Mouse (Mus musculus) intestine, embryonic 14.5 days (tissue): ENCODE measurements around the gene Cers2. TPM values are rescaled to one million over a fixed set of nuclear protein-coding genes. Genes with fewer than 3 reads are reported as not detected.

Source experiments
- ATAC-seq: fragments of 200-750 bp; cut with Nextera tagmentation; replicated peaks from 2 replicates; pipeline ENCODE4 v1.8.0; 2017; ENCODE audit warnings: low read depth, moderate number of reproducible peaks, moderate TSS enrichment, moderate library complexity; ENCODE audit not compliant: low FRiP score, low TSS enrichment
- DNase-seq: peaks from one replicate; pipeline ENCODE4 v3.0.0-alpha.2; 2018; ENCODE audit warnings: low spot score
- H3K27ac ChIP-seq: fragments of 300-500 bp; sonication (generic); 2 replicates; pipeline ENCODE4 v1.5.1; 2014; ENCODE audit warnings: low read depth, mild to moderate bottlenecking, control low read depth
- H3K27me3 ChIP-seq: fragments of 300-500 bp; sonication (generic); replicated peaks from 2 replicates; pipeline ENCODE4 v1.6.1; 2014; ENCODE audit warnings: low read length, control low read depth; ENCODE audit not compliant: control insufficient read depth, insufficient read depth
- H3K36me3 ChIP-seq: fragments of 300-500 bp; sonication (generic); 2 replicates; pipeline ENCODE4 v1.6.1; 2014; ENCODE audit warnings: low read length, control low read depth; ENCODE audit not compliant: control insufficient read depth, insufficient read depth
- H3K4me1 ChIP-seq: fragments of 300-500 bp; sonication (generic); replicated peaks from 2 replicates; pipeline ENCODE4 v1.6.1; 2014; ENCODE audit warnings: low read length, control low read depth, mixed read lengths; ENCODE audit not compliant: control insufficient read depth, insufficient read depth
- H3K4me2 ChIP-seq: fragments of 300-500 bp; sonication (generic); 2 replicates; pipeline ENCODE4 v1.6.1; 2014; ENCODE audit warnings: low read length
- H3K4me3 ChIP-seq: fragments of 300-500 bp; sonication (generic); 2 replicates; pipeline ENCODE4 v1.5.1; 2014; ENCODE audit warnings: low read depth, low read length, control low read depth, mixed read lengths
- H3K9ac ChIP-seq: fragments of 300-500 bp; sonication (generic); 2 replicates; pipeline ENCODE4 v1.6.1; 2014; ENCODE audit warnings: mild to moderate bottlenecking, low read length
- H3K9me3 ChIP-seq: fragments of 300-500 bp; sonication (generic); 2 replicates; pipeline ENCODE4 v1.6.1; 2016; ENCODE audit warnings: low read length, control low read depth; ENCODE audit not compliant: control insufficient read depth
- WGBS: fragments of 180-500 bp; shearing (Covaris S2); extraction: QIAGEN DNeasy Blood & Tissue Kit; methylation state at CpG from one replicate; pipeline ENCODE4 v1.1.7; 2014; 5-methylcytosine and 5-hydroxymethylcytosine counted together
- polyA plus RNA-seq: library from polyadenylated mRNA; unstranded; fragments of >200 nt; fragmentation: Nextera tagmentation; extraction: Ambion mirVana; gene quantifications from 2 replicates; pipeline ENCODE4 v1.2.1, GENCODE M21; 2014

The Cers2 gene
- 130 and 143 TPM in 2 replicates for polyA plus RNA-seq

DNA sequence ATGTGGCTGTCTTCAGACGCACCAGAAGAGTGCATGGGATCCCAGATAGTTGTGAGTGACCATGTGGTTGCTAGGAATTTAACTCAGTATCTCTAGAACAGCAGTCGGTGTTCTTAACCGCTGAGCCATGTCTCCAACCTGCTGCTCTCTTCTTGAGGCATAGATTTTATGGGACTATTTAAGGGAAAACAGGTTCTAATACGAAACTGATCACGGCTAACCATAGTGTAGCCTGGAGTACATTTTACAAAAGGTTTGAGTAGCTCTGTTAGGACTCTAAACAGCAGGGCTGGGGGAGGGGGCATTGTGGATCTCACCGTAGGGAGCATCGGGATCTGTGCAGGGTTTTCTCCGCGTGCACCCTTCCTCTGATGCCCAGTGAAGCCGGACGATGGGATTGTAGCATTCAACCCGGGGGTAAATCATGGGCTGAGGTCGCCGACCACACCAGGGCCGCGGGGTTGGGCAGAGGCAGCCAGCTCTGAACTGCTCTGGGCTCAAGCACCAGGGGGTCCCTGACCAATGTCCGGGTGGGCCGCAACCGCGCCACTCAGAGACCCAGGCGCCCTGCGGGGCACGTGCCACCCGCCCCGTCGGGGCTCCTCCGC lies at the start of gene Cers2:
TSS of gene Cers2 (plus strand) at position 306 of the 608 bp plus-strand sequence.
- 6% methylated on average over 27 of the region's 27 CpGs for WGBS
- ATAC-seq (no peak; the same call in 1 of the 2 replicates), DNase-seq (no peak)
- H3K4me3 ChIP-seq, result peak within 1 kb of the TSS; percentile 87
- peak within 1 kb of the TSS; percentile 67 for H3K4me2 ChIP-seq
- H3K36me3 ChIP-seq, result 0 out of 2 replicates have a peak, but pooled peaks cover under 1% of the 10 kb centered on the region
- H3K4me1 ChIP-seq, result peaks cover 17% of the 10 kb centered on the region
- H3K27ac ChIP-seq, result peak within 1 kb of the TSS; percentile 97
- no peaks in the 10 kb centered on the region for H3K9me3 ChIP-seq
- H3K27me3 ChIP-seq, result no peaks in the 10 kb centered on the region
- H3K9ac ChIP-seq, result peak within 1 kb of the TSS; percentile 99

DNA sequence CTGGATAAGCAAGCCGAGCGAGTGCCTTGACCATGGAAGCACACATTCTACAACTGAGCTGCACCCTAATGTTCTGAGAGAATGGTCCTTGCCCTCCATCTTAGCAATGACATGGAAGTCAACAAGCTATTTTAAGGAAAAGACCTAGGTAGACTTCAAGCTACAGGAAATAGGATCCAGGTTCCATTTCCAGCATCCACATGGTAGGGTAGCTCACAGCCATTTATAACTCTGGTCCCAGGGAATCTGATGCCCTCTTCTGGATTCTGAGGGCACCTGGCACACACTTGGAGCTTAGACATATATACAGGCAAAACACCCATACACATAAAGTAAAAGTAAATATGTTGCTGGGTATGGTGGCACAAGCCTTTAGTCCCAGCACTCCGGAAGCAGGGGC lies 48.5 kb upstream of the Cers2 start:
- no peak overlapping the region for H3K4me2 ChIP-seq
- no peaks in the 10 kb centered on the region for H3K9me3 ChIP-seq
- H3K4me1 ChIP-seq, result no peaks in the 10 kb centered on the region
- no peaks in the 10 kb centered on the region for H3K27me3 ChIP-seq
- no peak for DNase-seq
- ATAC-seq, result no peak
- no peak overlapping the region for H3K4me3 ChIP-seq
- no peak overlapping the region for H3K9ac ChIP-seq
- H3K36me3 ChIP-seq, result peaks cover 63% of the 10 kb centered on the region
- 93% methylated on average over 3 of the region's 3 CpGs for WGBS
- H3K27ac ChIP-seq, result no peak overlapping the region

DNA sequence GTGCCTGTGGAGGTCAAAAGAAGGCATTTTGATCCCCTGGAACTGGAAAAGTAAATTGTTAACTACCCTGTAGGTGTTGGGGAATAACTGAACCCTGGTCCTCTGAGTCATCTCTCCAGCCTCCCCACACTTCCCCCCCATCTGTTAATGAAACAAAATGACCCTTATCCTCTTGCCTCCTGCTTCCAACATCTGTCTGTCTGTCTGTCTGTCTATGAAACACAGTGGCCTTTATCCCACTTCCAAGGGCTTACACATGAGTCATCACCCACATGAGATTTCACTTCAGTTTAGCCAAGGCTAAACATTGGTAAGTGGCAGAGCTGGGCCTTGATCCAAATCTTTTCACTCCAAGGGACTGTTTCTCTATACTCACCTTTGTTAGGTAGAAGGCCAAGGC lies 46.7 kb upstream of the Cers2 start:
- H3K4me2 ChIP-seq, result no peak overlapping the region
- no peak overlapping the region for H3K27ac ChIP-seq
- peaks cover 53% of the 10 kb centered on the region for H3K36me3 ChIP-seq
- no peaks in the 10 kb centered on the region for H3K27me3 ChIP-seq
- H3K9ac ChIP-seq, result no peak overlapping the region
- H3K9me3 ChIP-seq, result no peaks in the 10 kb centered on the region
- DNase-seq, result no peak
- no peak for ATAC-seq
- H3K4me1 ChIP-seq, result no peaks in the 10 kb centered on the region
- no peak overlapping the region for H3K4me3 ChIP-seq

DNA sequence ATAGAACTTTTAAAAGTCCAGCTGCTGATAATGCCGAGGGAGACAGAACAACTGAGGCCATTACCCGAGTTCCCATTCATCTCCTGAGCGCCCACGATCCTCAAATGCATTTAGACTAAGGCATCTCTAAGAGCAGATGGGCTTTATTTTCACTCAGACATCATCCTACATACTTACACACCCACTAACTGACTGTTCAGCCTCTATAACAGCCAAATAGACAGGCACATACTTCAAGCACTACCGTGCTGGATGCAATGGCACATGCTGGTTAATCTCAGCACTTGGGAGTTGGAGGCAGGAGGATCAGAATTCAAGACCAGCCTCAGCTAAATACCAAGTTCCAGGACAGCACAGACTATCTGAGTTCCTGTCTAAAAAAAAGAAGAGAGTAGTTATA lies 44.8 kb upstream of the Cers2 start:
- 96% methylated on average over 5 of the region's 5 CpGs for WGBS
- Histone ChIP-seq H3K4me2 (no peak overlapping the region), H3K36me3 (peaks cover 44% of the 10 kb centered on the region), H3K9me3 (no peaks in the 10 kb centered on the region), H3K27me3 (no peaks in the 10 kb centered on the region), H3K4me1 (no peaks in the 10 kb centered on the region; the same call in 1 of the 2 replicates), H3K4me3 (no peak overlapping the region), H3K9ac (no peak overlapping the region), H3K27ac (no peak overlapping the region)
- ATAC-seq (no peak), DNase-seq (no peak)

DNA sequence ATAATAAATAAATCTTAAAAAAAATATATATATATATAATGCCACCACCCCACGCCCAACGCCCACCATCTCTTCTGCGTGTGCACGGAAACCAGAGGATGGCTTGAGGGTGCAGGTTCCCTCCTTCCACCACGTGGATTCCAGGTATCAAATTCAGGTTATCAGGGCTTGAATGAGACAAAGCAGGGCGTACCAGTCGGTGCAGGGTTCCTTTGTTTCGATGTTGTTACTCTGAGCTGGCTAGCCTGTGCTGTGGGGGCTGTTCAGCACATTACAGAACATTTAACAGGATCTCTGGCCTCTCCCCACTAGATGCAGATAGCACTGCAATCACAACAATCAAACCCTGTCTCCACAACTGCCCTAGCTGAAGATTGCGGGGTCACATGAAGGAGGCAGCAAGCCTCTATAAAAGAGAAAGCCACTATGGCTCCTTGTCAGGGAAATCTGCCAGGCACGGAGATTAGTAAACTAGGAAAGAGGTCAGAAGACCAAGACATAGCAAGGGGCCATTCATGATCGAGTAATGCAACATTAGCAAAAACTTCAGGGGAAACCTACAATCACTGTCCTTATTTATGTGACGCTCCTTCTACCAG lies 43.7 kb upstream of the Cers2 start:
- no peaks in the 10 kb centered on the region; the same call in 1 of the 2 replicates for H3K4me1 ChIP-seq

DNA sequence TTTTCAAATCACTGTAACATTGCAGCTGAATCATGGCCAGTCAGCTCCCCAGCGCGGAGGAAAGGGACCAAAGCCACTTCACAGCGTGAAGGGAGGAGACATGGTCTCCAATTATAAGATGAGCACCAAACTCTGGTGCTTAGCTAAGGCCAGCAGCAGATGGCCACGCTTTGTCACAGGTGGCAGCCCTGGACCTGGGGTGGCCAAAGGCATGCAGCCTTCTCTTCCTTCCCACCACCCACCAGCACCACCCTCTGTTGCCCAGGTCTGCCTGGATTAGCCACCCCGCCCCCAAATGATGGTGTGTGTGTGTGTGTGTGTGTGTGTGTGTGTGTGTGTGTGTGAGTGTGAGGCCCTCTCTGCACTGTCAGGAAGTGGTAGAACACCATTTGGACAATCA lies 41.1 kb upstream of the Cers2 start:
- Histone ChIP-seq H3K9me3 (no peaks in the 10 kb centered on the region), H3K4me1 (no peaks in the 10 kb centered on the region; the same call in 1 of the 2 replicates), H3K9ac (no peak overlapping the region), H3K4me2 (no peak overlapping the region), H3K27me3 (no peaks in the 10 kb centered on the region), H3K27ac (no peak overlapping the region), H3K4me3 (no peak overlapping the region), H3K36me3 (peaks cover 14% of the 10 kb centered on the region)
- DNase-seq (no peak), ATAC-seq (no peak)
- 89% methylated on average over 5 of the region's 5 CpGs for WGBS

More for the DNA sequence above, 43.7 kb upstream of the Cers2 start:
- Histone ChIP-seq H3K27me3 (no peaks in the 10 kb centered on the region), H3K4me3 (no peak overlapping the region), H3K9me3 (no peaks in the 10 kb centered on the region), H3K36me3 (peaks cover 37% of the 10 kb centered on the region), H3K9ac (no peak overlapping the region), H3K27ac (no peak overlapping the region), H3K4me2 (no peak overlapping the region)
- whole genome bisulfite sequencing, result 80% methylated on average over 12 of the region's 12 CpGs
- ATAC-seq (no peak), DNase-seq (no peak)

DNA sequence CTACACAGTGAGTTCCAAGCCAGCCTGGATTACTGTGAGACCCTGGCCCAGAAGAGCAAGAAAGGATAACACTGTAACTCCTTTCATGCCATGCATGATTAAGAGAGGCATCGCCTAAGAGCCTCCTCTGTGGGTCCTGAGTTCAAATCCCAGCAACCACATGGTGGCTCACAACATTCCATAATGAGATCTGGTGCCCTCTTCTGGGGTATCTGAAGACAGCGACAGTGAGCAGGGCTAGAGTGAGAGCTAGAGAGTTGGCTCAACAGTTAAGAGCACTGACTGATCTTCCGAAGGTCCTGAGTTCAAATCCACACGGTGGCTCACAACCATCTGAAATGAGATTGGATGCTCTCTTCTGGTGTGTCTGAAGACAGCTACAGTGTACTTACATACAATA lies 40.1 kb upstream of the Cers2 start:
- DNase-seq (no peak), ATAC-seq (no peak)
- no peaks in the 10 kb centered on the region for H3K27me3 ChIP-seq
- H3K4me1 ChIP-seq, result no peaks in the 10 kb centered on the region; the same call in 1 of the 2 replicates
- H3K4me2 ChIP-seq, result no peak overlapping the region
- WGBS, result 93% methylated on average over 4 of the region's 4 CpGs
- H3K9me3 ChIP-seq, result no peaks in the 10 kb centered on the region
- H3K27ac ChIP-seq, result no peak overlapping the region
- H3K9ac ChIP-seq, result no peak overlapping the region
- peaks cover 5% of the 10 kb centered on the region; the same call in 1 of the 2 replicates for H3K36me3 ChIP-seq
- H3K4me3 ChIP-seq, result no peak overlapping the region

GRCm38 (mm10) chr3:95275161-95275560 lies 39.4 kb upstream of the Cers2 start:
- Histone ChIP-seq H3K4me2 (no peak overlapping the region), H3K9ac (no peak overlapping the region), H3K27me3 (no peaks in the 10 kb centered on the region), H3K4me3 (no peak overlapping the region), H3K4me1 (no peaks in the 10 kb centered on the region; the same call in 1 of the 2 replicates), H3K27ac (no peak overlapping the region), H3K36me3 (no peaks in the 10 kb centered on the region), H3K9me3 (no peaks in the 10 kb centered on the region)
- 77% methylated on average over 6 of the region's 6 CpGs for WGBS
- DNase-seq (no peak), ATAC-seq (no peak)
